Mouse (Mus musculus): ENCODE measurements around the gene Pigk.

- no peak for TF ChIP-seq GATA1 (IDR thresholded peaks at IDR 0.05; ENCODE audit: borderline replicate concordance, low read length)
- no peak for TF ChIP-seq FLI1 (IDR thresholded peaks at IDR 0.05; ENCODE audit: low read length)
These were observed 304.2 kb downstream of the Pigk start for GRCm38 (mm10) chr3:153018051-153018450.
